Mouse (Mus musculus) gastrocnemius, postnatal 36 days (tissue): ENCODE results near the gene Tmem199. TPM values are rescaled to one million over a fixed set of nuclear protein-coding genes. Genes with fewer than 3 reads are reported as not detected.
"Not testable (repeated sequence)": the region's sequence is repeated elsewhere in the genome, so short reads cannot be mapped to it uniquely, and the experiment has no call there.

Experiments
- DNase-seq, 2 experiments: peaks; one replicate each; pipeline ENCODE4 v3.0.0; 2022
- intact Hi-C: fragments of 180-260 bp; cut with DNase I; formaldehyde crosslinking; loops from one replicate; pipeline ENCODE4 v1.15.1; 2025
- long read RNA-seq, 2 experiments: library from polyadenylated mRNA; stranded (forward); transcript quantifications; one replicate each; pipeline ENCODE4 v2.0.0; 2021
- total RNA-seq, 2 experiments: library from RNA; stranded (reverse); gene quantifications; 2 replicates each; pipeline ENCODE4 v1.2.3; 2021

Tmem199 gene
- 10 to 100 TPM; 11.9 to 12.3 TPM for total RNA-seq
- long read RNA-seq, experiment 1, transcript Tmem199-201 (6 exons, 1,347 nt), result major isoform, 24 of 27 reads
- long read RNA-seq, experiment 1, partial matches to known transcripts, result 0 of 27 reads
- long read RNA-seq, experiment 1, other reads (novel, unspliced or antisense), result 3 of 27 reads
- long read RNA-seq, experiment 2, transcript Tmem199-201 (6 exons, 1,347 nt), result major isoform, 30 of 34 reads
- long read RNA-seq, experiment 2, partial matches to known transcripts, result 0 of 34 reads
- long read RNA-seq, experiment 2, other reads (novel, unspliced or antisense), result 3 of 34 reads

- intact Hi-C loops, result loop anchor here (2.0 kb wide), 1 partner anchor 25 kb away; the partner anchor contains the start of genes Ift20 and Tnfaip1
- DNase-seq, result peak; percentile 80 to 88
These were observed at the start of gene Tmem199, which contains the start of gene Poldip2 for GRCm38 (mm10) chr11:78512025-78512957. TSS of gene Tmem199 (minus strand) at chr11:78512172. TSS of gene Poldip2 (plus strand) at chr11:78512193.

GRCm38 (mm10) chr11:78560447-78560846, 48.5 kb upstream of the Tmem199 start:
- intact Hi-C loops, result loop anchor here (5.0 kb wide), 1 partner anchor 267 kb away; the partner anchor contains the start of gene Lyrm9
- peak in 1 of 2 experiments; percentile 50 for DNase-seq

GRCm38 (mm10) chr11:78557241-78557640, 45.3 kb upstream of the Tmem199 start:
- intact Hi-C loops, result no loop called here
- DNase-seq, result no peak

- no peak for DNase-seq
- intact Hi-C loops, result no loop called here
These were observed 44.1 kb upstream of the Tmem199 start for GRCm38 (mm10) chr11:78556070-78556469.

GRCm38 (mm10) chr11:78555623-78556022, 43.7 kb upstream of the Tmem199 start:
- DNase-seq, result no peak
- intact Hi-C loops, result no loop called here

- intact Hi-C loops, result no loop called here
- no peak for DNase-seq
These were observed 39.1 kb upstream of the Tmem199 start for GRCm38 (mm10) chr11:78551059-78551398.

- peak; percentile 88 to 93 for DNase-seq
- intact Hi-C loops, result no loop called here
These were observed 38.4 kb upstream of the Tmem199 start, which contains the start of gene Tmem97 for GRCm38 (mm10) chr11:78550168-78551058. TSS of gene Tmem97 (minus strand) at chr11:78550777.

GRCm38 (mm10) chr11:78549491-78549987, 37.6 kb upstream of the Tmem199 start:
- DNase-seq, result no peak
- intact Hi-C loops, result no loop called here

- intact Hi-C loops, result no loop called here
These were observed 35.9 kb upstream of the Tmem199 start for GRCm38 (mm10) chr11:78547718-78548460.

GRCm38 (mm10) chr11:78545181-78545580, 33.2 kb upstream of the Tmem199 start:
- intact Hi-C loops, result no loop called here
- no peak for DNase-seq

More at GRCm38 (mm10) chr11:78547718-78548460, 35.9 kb upstream of the Tmem199 start:
- DNase-seq, result no peak

- intact Hi-C loops, result no loop called here
- no peak for DNase-seq
These were observed 32.6 kb upstream of the Tmem199 start for GRCm38 (mm10) chr11:78544449-78545111.

GRCm38 (mm10) chr11:78540358-78540757, 28.4 kb upstream of the Tmem199 start:
- no peak for DNase-seq

GRCm38 (mm10) chr11:78536690-78537084, 24.7 kb upstream of the Tmem199 start:
- DNase-seq, result no peak
- intact Hi-C loops, result loop anchor here (2.0 kb wide), 1 partner anchor 24 kb away; the partner anchor contains the start of genes Poldip2 and Tmem199

More at GRCm38 (mm10) chr11:78540358-78540757, 28.4 kb upstream of the Tmem199 start:
- intact Hi-C loops, result no loop called here

GRCm38 (mm10) chr11:78536080-78536689, 24.2 kb upstream of the Tmem199 start, which contains the start of the genes Tnfaip1 and Ift20:
TSS of gene Tnfaip1 (minus strand) at chr11:78536332.
TSS of gene Ift20 (plus strand) at chr11:78536361.
- intact Hi-C loops, result loop anchor here (2.0 kb wide), 1 partner anchor 23 kb away; the partner anchor contains the start of genes Poldip2 and Tmem199
- peak; percentile 90 to 97 for DNase-seq

GRCm38 (mm10) chr11:78535376-78536079, 23.6 kb upstream of the Tmem199 start:
- intact Hi-C loops, result loop anchor here (2.0 kb wide), 1 partner anchor 23 kb away; the partner anchor contains the start of genes Poldip2 and Tmem199
- no peak for DNase-seq

GRCm38 (mm10) chr11:78534516-78534915, 22.5 kb upstream of the Tmem199 start:
- intact Hi-C loops, result no loop called here
- DNase-seq, result no peak

GRCm38 (mm10) chr11:78531515-78531914, 19.5 kb upstream of the Tmem199 start:
- DNase-seq, intact Hi-C loops: not testable (repeated sequence)
